Mouse (Mus musculus) ES-Bruce4 (cell line): ENCODE data around the gene Fkbp2. TPM values are rescaled to one million over a fixed set of nuclear protein-coding genes. Genes with fewer than 3 reads are reported as not detected.
A peak's percentile ranks its signal among the peaks of the same experiment; 100 is the strongest.

Experiments
- H3K27ac ChIP-seq: 2 replicates; pipeline ENCODE4 v1.5.1; 2012; ENCODE audit warnings: low read length, inconsistent platforms; ENCODE audit not compliant: insufficient read depth
- H3K27me3 ChIP-seq: 2 replicates; pipeline ENCODE4 v1.6.1; 2012; ENCODE audit warnings: mild to moderate bottlenecking, low read length, inconsistent platforms; ENCODE audit not compliant: control insufficient read depth, poor library complexity, insufficient read depth, severe bottlenecking
- H3K36me3 ChIP-seq: 2 replicates; pipeline ENCODE4 v1.6.1; 2012; ENCODE audit warnings: inconsistent platforms, mild to moderate bottlenecking, low read length, moderate library complexity; ENCODE audit not compliant: control insufficient read depth, poor library complexity, insufficient read depth, severe bottlenecking
- H3K4me1 ChIP-seq: one replicate; pipeline ENCODE4 v1.8.1; 2011; ENCODE audit warnings: low read length; ENCODE audit not compliant: control insufficient read depth, insufficient read depth
- H3K4me3 ChIP-seq: 2 replicates; pipeline ENCODE4 v1.5.1; 2011; ENCODE audit warnings: low read depth, mild to moderate bottlenecking, low read length
- H3K9ac ChIP-seq: 2 replicates; pipeline ENCODE4 v1.6.1; 2012; ENCODE audit warnings: low read depth, mild to moderate bottlenecking, inconsistent platforms; ENCODE audit not compliant: poor library complexity, severe bottlenecking
- H3K9me3 ChIP-seq: replicated peaks from 2 replicates; pipeline ENCODE4 v1.6.1; 2012; ENCODE audit warnings: mild to moderate bottlenecking, low read length, inconsistent platforms; ENCODE audit not compliant: control insufficient read depth, poor library complexity, insufficient read depth, severe bottlenecking
- CTCF ChIP-seq: IDR thresholded peaks from one replicate; pipeline ENCODE4 v1.8.1; 2011; ENCODE audit warnings: low read depth, low read length
- EP300 ChIP-seq: IDR thresholded peaks from 2 replicates; pipeline ENCODE4 v1.6.1; 2011; ENCODE audit warnings: low read depth, low read length; ENCODE audit not compliant: insufficient read depth
- POLR2A ChIP-seq: IDR thresholded peaks from one replicate; pipeline ENCODE4 v1.8.1; 2011; ENCODE audit warnings: low read length; ENCODE audit not compliant: insufficient read depth
- polyA plus RNA-seq: library from polyadenylated mRNA; stranded (reverse); fragments of >200 nt; gene quantifications from 2 replicates; pipeline ENCODE4 v1.2.4, GENCODE M21; 2011; ENCODE audit warnings: low read depth; ENCODE audit not compliant: missing spikeins, insufficient read depth, insufficient read length

Fkbp2 gene
- polyA plus RNA-seq = 40.4 and 45.5 TPM in 2 replicates

DNA sequence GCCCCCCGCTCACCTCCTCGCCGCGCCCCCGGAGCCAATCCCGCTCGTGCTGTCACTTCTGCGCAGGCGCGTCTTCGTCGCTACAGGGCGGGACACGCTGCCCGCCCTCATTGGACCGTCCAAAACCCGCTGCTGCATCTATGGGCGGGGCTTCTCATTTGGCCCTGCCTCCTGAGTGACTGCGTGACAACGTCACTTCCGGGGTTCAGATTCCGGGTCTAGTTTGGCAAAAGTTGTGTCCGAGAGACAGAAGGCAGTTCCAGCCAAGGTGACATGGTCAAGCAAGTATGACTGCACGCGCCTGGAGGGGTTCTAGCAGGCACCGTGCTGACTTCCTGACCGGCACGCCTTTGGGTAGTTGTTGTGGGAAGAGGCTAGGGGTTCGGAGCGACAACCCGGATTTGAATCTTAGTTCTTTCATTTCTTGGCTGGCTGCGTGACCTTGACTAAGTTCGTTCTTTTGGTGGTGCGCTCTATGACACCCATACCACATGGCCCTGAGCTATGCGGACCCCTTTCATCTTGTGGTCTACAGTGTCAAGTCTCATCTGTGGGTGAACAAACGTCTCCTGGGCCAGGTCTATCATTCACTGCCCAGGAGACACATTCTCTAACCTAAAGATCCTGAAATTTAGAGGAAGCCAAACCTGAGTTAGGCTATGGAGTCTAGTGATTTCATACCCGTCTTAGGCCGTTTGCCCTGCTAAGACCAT lies at the start of gene Fkbp2:
Gene Fkbp2 (minus strand): TSS at position 121 of the 713 bp plus-strand sequence.
- Histone ChIP-seq H3K27me3 (no peaks in the 10 kb centered on the region), H3K4me1 (no peaks in the 10 kb centered on the region), H3K27ac (peak within 1 kb of the TSS; percentile 12; the same call in 1 of the 2 replicates), H3K9me3 (no peaks in the 10 kb centered on the region), H3K4me3 (peak within 1 kb of the TSS; percentile 85), H3K9ac (peak within 1 kb of the TSS; percentile 59), H3K36me3 (peaks cover 26% of the 10 kb centered on the region)
- no peak for TF ChIP-seq EP300
- TF ChIP-seq CTCF = no peak
- TF ChIP-seq POLR2A = no peak

DNA sequence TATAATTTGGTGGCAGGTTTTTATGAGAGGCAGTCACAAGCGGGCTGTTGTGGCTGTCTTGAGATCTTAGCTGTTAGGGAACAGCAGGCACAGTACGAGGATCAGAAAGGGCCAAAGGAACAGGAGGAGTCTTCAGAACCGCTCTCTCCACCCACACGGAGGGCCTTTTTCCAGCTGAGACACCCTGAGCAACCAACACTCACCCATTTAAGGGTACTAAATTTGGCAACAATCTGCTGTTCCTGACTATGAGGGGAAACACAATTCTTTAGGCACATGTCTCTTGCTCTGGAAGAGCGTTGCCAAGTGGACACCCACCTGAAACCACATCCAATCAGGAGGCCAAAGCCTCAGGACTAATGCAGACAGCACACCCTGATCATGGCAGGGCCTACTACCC lies 49.2 kb upstream of the Fkbp2 start:
- Histone ChIP-seq H3K27me3 (no peaks in the 10 kb centered on the region), H3K4me1 (no peaks in the 10 kb centered on the region), H3K9me3 (no peaks in the 10 kb centered on the region), H3K36me3 (peaks cover 94% of the 10 kb centered on the region), H3K4me3 (no peak overlapping the region), H3K9ac (no peak overlapping the region), H3K27ac (no peak overlapping the region)
- no peak for TF ChIP-seq CTCF
- TF ChIP-seq POLR2A = no peak
- no peak for TF ChIP-seq EP300

DNA sequence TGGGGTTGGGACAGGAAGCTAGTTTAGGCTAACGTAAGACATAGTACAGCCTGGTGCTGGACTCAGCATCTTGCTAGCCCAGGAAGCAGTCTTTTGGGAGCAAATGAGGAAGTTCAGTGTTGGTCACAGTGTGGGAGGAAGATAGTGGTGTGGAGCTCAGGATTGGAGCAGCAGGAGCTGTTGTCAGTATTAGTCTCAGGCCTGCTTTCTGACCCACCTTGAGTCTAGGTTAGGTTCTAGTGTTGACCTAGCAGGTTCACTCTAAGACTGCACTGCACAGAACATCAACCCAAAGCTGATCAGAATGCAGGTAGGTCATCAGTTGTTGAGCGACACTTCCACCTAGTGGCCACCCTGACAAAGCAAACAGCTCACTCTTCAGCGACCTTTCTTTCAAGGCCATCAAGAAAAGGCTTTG lies 39.9 kb upstream of the Fkbp2 start:
- H3K27ac ChIP-seq = no peak overlapping the region
- no peaks in the 10 kb centered on the region for H3K4me1 ChIP-seq
- no peak overlapping the region for H3K9ac ChIP-seq
- no peaks in the 10 kb centered on the region for H3K27me3 ChIP-seq
- H3K9me3 ChIP-seq = no peaks in the 10 kb centered on the region
- TF ChIP-seq CTCF = peak; percentile 60
- no peak for TF ChIP-seq EP300
- H3K4me3 ChIP-seq = no peak overlapping the region
- H3K36me3 ChIP-seq = peaks cover 54% of the 10 kb centered on the region

DNA sequence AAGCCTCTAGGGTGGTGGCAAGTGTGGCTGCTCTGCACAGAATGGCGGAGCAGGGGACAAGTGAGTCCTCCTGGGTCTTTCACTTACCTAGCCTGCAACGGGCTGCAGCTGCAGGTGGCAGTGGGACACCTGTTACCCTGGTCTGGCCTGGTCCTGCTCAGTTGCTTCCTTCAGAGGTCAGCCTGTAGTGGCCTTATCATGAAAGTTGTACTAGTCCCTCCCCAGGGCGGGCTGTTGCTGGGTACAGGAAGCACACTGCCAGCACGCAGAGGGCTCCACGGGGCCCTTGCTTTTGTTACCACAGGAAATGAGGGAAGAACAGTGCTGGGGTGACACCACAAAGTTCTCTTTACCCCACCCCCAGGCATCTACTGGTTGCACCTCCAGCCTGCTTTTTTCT lies 38.9 kb upstream of the Fkbp2 start, which contains the start of gene Fermt3:
Gene Fermt3 (minus strand): TSS at position 279 of the 400 bp plus-strand sequence.
- no peaks in the 10 kb centered on the region for H3K4me1 ChIP-seq
- no peaks in the 10 kb centered on the region for H3K27me3 ChIP-seq
- peaks cover 44% of the 10 kb centered on the region for H3K36me3 ChIP-seq
- H3K4me3 ChIP-seq = no peak within 1 kb of the TSS
- TF ChIP-seq CTCF = no peak
- TF ChIP-seq EP300 = no peak
- TF ChIP-seq POLR2A = no peak
- no peaks in the 10 kb centered on the region for H3K9me3 ChIP-seq
- H3K9ac ChIP-seq = no peak within 1 kb of the TSS
- no peak within 1 kb of the TSS for H3K27ac ChIP-seq

DNA sequence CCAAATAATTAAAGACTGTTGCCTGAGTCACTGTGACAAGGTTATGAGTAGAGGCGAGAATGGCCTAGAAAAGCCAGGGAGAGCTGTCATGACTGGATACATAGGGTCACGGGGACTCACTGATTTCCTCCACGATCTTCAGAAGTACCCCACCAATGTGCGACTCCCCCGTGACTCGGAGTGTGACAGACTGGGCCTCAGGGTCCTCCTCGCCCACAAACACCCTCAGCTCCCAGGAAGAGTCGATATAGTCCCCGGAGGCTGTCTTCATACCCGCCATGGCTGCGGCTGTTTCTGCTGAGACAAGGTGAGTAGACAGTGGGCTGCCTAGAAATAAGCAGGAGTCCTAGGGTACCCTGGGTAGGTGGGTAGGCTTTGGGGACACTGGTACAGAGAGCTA lies 38.2 kb upstream of the Fkbp2 start:
- no peaks in the 10 kb centered on the region for H3K9me3 ChIP-seq
- H3K4me1 ChIP-seq = no peaks in the 10 kb centered on the region
- H3K4me3 ChIP-seq = no peak overlapping the region
- TF ChIP-seq POLR2A = no peak
- TF ChIP-seq EP300 = no peak
- TF ChIP-seq CTCF = no peak
- H3K36me3 ChIP-seq = peaks cover 37% of the 10 kb centered on the region
- H3K27me3 ChIP-seq = no peaks in the 10 kb centered on the region
- H3K27ac ChIP-seq = no peak overlapping the region
- H3K9ac ChIP-seq = no peak overlapping the region

DNA sequence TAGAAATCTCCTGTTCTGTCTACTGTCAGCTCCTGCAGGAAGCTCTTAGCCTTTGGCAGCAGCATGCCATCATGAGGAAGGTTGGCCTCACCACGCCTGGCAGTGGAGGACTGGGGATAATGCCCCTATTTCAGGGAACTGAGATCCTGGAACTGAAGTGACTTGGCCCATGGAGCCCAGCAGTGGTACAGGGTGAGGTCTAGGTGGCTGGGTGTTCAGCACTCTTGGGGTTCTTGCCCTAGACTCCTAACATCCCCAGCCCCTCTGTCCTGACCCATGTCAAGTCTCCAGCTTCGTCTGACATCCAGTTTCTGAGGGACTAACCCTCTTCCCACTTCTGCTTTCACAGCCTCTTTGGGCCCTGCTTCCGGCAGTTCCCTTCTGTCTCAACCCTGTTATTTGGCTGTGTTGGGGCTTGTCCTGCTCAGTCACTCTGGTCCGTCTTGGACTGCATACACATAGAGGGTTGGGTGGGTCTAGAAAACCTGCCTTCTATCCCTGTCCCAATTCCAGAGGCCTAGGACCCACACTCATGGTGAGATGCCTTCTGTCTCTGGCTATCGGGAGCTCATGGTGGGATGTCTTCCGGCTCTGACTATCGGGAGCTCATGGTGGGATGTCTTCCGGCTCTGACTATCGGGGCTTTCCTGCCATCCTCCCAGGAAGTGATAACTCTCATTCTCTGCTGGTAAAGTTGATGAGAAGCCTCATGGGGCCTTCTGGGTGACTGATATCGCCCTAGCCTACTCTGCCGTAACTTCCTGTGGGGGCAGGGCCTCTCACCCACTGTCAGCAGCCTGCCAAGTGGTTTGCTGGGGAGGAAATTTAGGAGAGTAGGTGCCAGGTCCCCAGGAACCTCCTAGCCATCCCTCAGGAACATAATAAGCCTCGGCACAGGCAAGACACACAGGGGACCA lies 37.5 kb upstream of the Fkbp2 start:
- H3K4me1 ChIP-seq = no peaks in the 10 kb centered on the region
- H3K27ac ChIP-seq = no peak overlapping the region
- no peak overlapping the region for H3K9ac ChIP-seq
- H3K36me3 ChIP-seq = peaks cover 30% of the 10 kb centered on the region
- H3K4me3 ChIP-seq = no peak overlapping the region
- TF ChIP-seq EP300 (no peak), CTCF (no peak), POLR2A (no peak)
- no peaks in the 10 kb centered on the region for H3K9me3 ChIP-seq
- H3K27me3 ChIP-seq = no peaks in the 10 kb centered on the region
